Mouse (Mus musculus) stomach, embryonic 16.5 days (tissue): Measurements from ENCODE around the gene Pkp3. TPM values are rescaled to one million over a fixed set of nuclear protein-coding genes. Genes with fewer than 3 reads are reported as not detected.

Experiments
- ATAC-seq: fragments of 200-750 bp; cut with Nextera tagmentation; 2 replicates; pipeline ENCODE4 v1.8.0; 2017; ENCODE audit warnings: moderate number of reproducible peaks, moderate TSS enrichment; ENCODE audit not compliant: insufficient read depth, low FRiP score
- H3K27ac ChIP-seq: fragments of 300-500 bp; sonication (generic); 2 replicates; pipeline ENCODE4 v1.5.1; 2014; ENCODE audit warnings: low read length
- H3K27me3 ChIP-seq: fragments of 300-500 bp; sonication (generic); 2 replicates; pipeline ENCODE4 v1.6.1; 2014; ENCODE audit warnings: low read length, control low read depth, mixed read lengths; ENCODE audit not compliant: control insufficient read depth, insufficient read depth
- H3K36me3 ChIP-seq: fragments of 300-500 bp; sonication (generic); 2 replicates; pipeline ENCODE4 v1.6.1; 2014; ENCODE audit warnings: low read length; ENCODE audit not compliant: control insufficient read depth, insufficient read depth
- H3K4me1 ChIP-seq: fragments of 300-500 bp; sonication (generic); 2 replicates; pipeline ENCODE4 v1.6.1; 2014; ENCODE audit warnings: low read length, control low read depth, mixed read lengths; ENCODE audit not compliant: control insufficient read depth, insufficient read depth
- H3K4me2 ChIP-seq: fragments of 300-500 bp; sonication (generic); 2 replicates; pipeline ENCODE4 v1.6.1; 2014; ENCODE audit warnings: low read depth, low read length, mixed read lengths
- H3K4me3 ChIP-seq: fragments of 300-500 bp; sonication (generic); replicated peaks from 2 replicates; pipeline ENCODE4 v1.5.1; 2014; ENCODE audit warnings: mild to moderate bottlenecking, low read length
- H3K9ac ChIP-seq: fragments of 300-500 bp; sonication (generic); 2 replicates; pipeline ENCODE4 v1.6.1; 2014; ENCODE audit warnings: low read length
- H3K9me3 ChIP-seq: fragments of 300-500 bp; sonication (generic); replicated peaks from 2 replicates; pipeline ENCODE4 v1.6.1; 2016; ENCODE audit warnings: low read length, control low read depth; ENCODE audit not compliant: control insufficient read depth
- WGBS: fragments of 180-500 bp; shearing (Covaris S2); extraction: QIAGEN DNeasy Blood & Tissue Kit; methylation state at CpG from one replicate; pipeline ENCODE4 v1.1.7; 2014; 5-methylcytosine and 5-hydroxymethylcytosine counted together
- polyA plus RNA-seq: library from polyadenylated mRNA; unstranded; fragments of >200 nt; fragmentation: Nextera tagmentation; extraction: Ambion mirVana; gene quantifications from 2 replicates; pipeline ENCODE4 v1.2.1, GENCODE M21; 2015

Pkp3 gene
- polyA plus RNA-seq, 1 experiment from 2014 or later = 74.2 TPM

GRCm38 (mm10) chr7:141096649-141097056, 18.6 kb downstream of the Pkp3 start:
- WGBS = 42% methylated on average over 6 of the region's 6 CpGs
- H3K4me1 ChIP-seq = peaks cover 6% of the 10 kb centered on the region
- 0 out of 2 replicates have a peak overlapping the region, but pooled peaks have one; percentile 6 for H3K27ac ChIP-seq
- H3K9me3 ChIP-seq = no peaks in the 10 kb centered on the region
- no peak overlapping the region for H3K4me3 ChIP-seq
- H3K27me3 ChIP-seq = no peaks in the 10 kb centered on the region; the same call in 1 of the 2 replicates
- no peaks in the 10 kb centered on the region for H3K36me3 ChIP-seq
- ATAC-seq = no peak
- 0 out of 2 replicates have a peak overlapping the region, but pooled peaks have one; percentile 25 for H3K9ac ChIP-seq
- H3K4me2 ChIP-seq = 0 out of 2 replicates have a peak overlapping the region, but pooled peaks have one; percentile 14

GRCm38 (mm10) chr7:141097177-141097576, 19.2 kb downstream of the Pkp3 start:
- peaks cover 6% of the 10 kb centered on the region for H3K4me1 ChIP-seq
- H3K9ac ChIP-seq = no peak overlapping the region
- H3K4me2 ChIP-seq = no peak overlapping the region
- ATAC-seq = no peak
- no peaks in the 10 kb centered on the region for H3K9me3 ChIP-seq
- 0 out of 2 replicates have a peak overlapping the region, but pooled peaks have one; percentile 6 for H3K27ac ChIP-seq
- WGBS = 71% methylated on average over 5 of the region's 5 CpGs
- H3K4me3 ChIP-seq = no peak overlapping the region
- no peaks in the 10 kb centered on the region for H3K36me3 ChIP-seq
- H3K27me3 ChIP-seq = no peaks in the 10 kb centered on the region; the same call in 1 of the 2 replicates

- peak within 1 kb of the TSS; percentile 90 for H3K27ac ChIP-seq
- no peaks in the 10 kb centered on the region for H3K36me3 ChIP-seq
- WGBS = under 1% methylated on average over 56 of the region's 56 CpGs
- H3K4me3 ChIP-seq = peak within 1 kb of the TSS; percentile 52
- no peaks in the 10 kb centered on the region; the same call in 1 of the 2 replicates for H3K4me1 ChIP-seq
- no peaks in the 10 kb centered on the region; the same call in 1 of the 2 replicates for H3K27me3 ChIP-seq
- peak within 1 kb of the TSS; percentile 88 for H3K4me2 ChIP-seq
- ATAC-seq = peak; percentile 81
- H3K9ac ChIP-seq = peak within 1 kb of the TSS; percentile 73
- no peaks in the 10 kb centered on the region for H3K9me3 ChIP-seq
Measured at GRCm38 (mm10) chr7:141099911-141100691, 22.1 kb downstream of the Pkp3 start, which contains the start of gene Sigirr. Sigirr (minus strand) TSS chr7:141100572.

- H3K4me2 ChIP-seq = no peak overlapping the region
- H3K36me3 ChIP-seq = no peaks in the 10 kb centered on the region
- H3K9ac ChIP-seq = no peak overlapping the region
- no peaks in the 10 kb centered on the region; the same call in 1 of the 2 replicates for H3K27me3 ChIP-seq
- H3K4me3 ChIP-seq = no peak overlapping the region
- 65% methylated on average over 3 of the region's 3 CpGs for WGBS
- no peak for ATAC-seq
- H3K9me3 ChIP-seq = no peaks in the 10 kb centered on the region
- no peak overlapping the region for H3K27ac ChIP-seq
- no peaks in the 10 kb centered on the region; the same call in 1 of the 2 replicates for H3K4me1 ChIP-seq
Measured at GRCm38 (mm10) chr7:141103161-141103560, 25.1 kb downstream of the Pkp3 start.

GRCm38 (mm10) chr7:141115874-141116273, 37.9 kb downstream of the Pkp3 start:
- H3K4me3 ChIP-seq = no peak overlapping the region
- ATAC-seq = no peak
- no peak overlapping the region for H3K27ac ChIP-seq
- H3K36me3 ChIP-seq = no peaks in the 10 kb centered on the region
- H3K4me2 ChIP-seq = 0 out of 2 replicates have a peak overlapping the region, but pooled peaks have one; percentile 9
- WGBS = 86% methylated on average over 9 of the region's 9 CpGs
- H3K9ac ChIP-seq = no peak overlapping the region
- H3K4me1 ChIP-seq = peaks cover 6% of the 10 kb centered on the region; the same call in 1 of the 2 replicates
- H3K9me3 ChIP-seq = no peaks in the 10 kb centered on the region
- no peaks in the 10 kb centered on the region for H3K27me3 ChIP-seq

GRCm38 (mm10) chr7:141117636-141118035, 39.6 kb downstream of the Pkp3 start, which contains the start of gene Ano9:
Ano9 (minus strand) TSS chr7:141117806.
- Histone ChIP-seq H3K9me3 (no peaks in the 10 kb centered on the region), H3K9ac (peak within 1 kb of the TSS; percentile 65), H3K4me2 (peak within 1 kb of the TSS; percentile 59), H3K36me3 (no peaks in the 10 kb centered on the region), H3K4me1 (peaks cover 6% of the 10 kb centered on the region; the same call in 1 of the 2 replicates), H3K27ac (peak within 1 kb of the TSS; percentile 47; the same call in 1 of the 2 replicates), H3K27me3 (no peaks in the 10 kb centered on the region), H3K4me3 (peak within 1 kb of the TSS; percentile 35)
- 11% methylated on average over 9 of the region's 9 CpGs for WGBS
- ATAC-seq = peak; percentile 63; the same call in 1 of the 2 replicates

- H3K27me3 ChIP-seq = no peaks in the 10 kb centered on the region
- 0 out of 2 replicates have a peak, but pooled peaks cover 3% of the 10 kb centered on the region for H3K4me1 ChIP-seq
- no peak overlapping the region for H3K9ac ChIP-seq
- H3K27ac ChIP-seq = no peak overlapping the region
- no peaks in the 10 kb centered on the region for H3K36me3 ChIP-seq
- H3K4me3 ChIP-seq = no peak overlapping the region
- 60% methylated on average over 3 of the region's 3 CpGs for WGBS
- no peak for ATAC-seq
- H3K9me3 ChIP-seq = no peaks in the 10 kb centered on the region
- no peak overlapping the region for H3K4me2 ChIP-seq
Measured at GRCm38 (mm10) chr7:141119487-141119886, 41.5 kb downstream of the Pkp3 start.

GRCm38 (mm10) chr7:141120605-141121004, 42.6 kb downstream of the Pkp3 start:
- H3K9ac ChIP-seq = no peak overlapping the region
- no peaks in the 10 kb centered on the region for H3K36me3 ChIP-seq
- 81% methylated on average over 3 of the region's 3 CpGs for WGBS
- H3K27me3 ChIP-seq = no peaks in the 10 kb centered on the region
- H3K4me3 ChIP-seq = no peak overlapping the region
- ATAC-seq = no peak
- H3K4me1 ChIP-seq = 0 out of 2 replicates have a peak, but pooled peaks cover 3% of the 10 kb centered on the region
- no peak overlapping the region for H3K27ac ChIP-seq
- H3K4me2 ChIP-seq = no peak overlapping the region
- no peaks in the 10 kb centered on the region for H3K9me3 ChIP-seq

- Histone ChIP-seq H3K36me3 (no peaks in the 10 kb centered on the region), H3K4me2 (no peak overlapping the region), H3K27ac (no peak overlapping the region), H3K9ac (no peak overlapping the region), H3K9me3 (no peaks in the 10 kb centered on the region), H3K27me3 (no peaks in the 10 kb centered on the region), H3K4me1 (0 out of 2 replicates have a peak, but pooled peaks cover 3% of the 10 kb centered on the region), H3K4me3 (no peak overlapping the region)
- 76% methylated on average over 5 of the region's 5 CpGs for WGBS
- ATAC-seq = no peak
Measured at GRCm38 (mm10) chr7:141121051-141121531, 43.1 kb downstream of the Pkp3 start.
